In the genomic region with DNA sequence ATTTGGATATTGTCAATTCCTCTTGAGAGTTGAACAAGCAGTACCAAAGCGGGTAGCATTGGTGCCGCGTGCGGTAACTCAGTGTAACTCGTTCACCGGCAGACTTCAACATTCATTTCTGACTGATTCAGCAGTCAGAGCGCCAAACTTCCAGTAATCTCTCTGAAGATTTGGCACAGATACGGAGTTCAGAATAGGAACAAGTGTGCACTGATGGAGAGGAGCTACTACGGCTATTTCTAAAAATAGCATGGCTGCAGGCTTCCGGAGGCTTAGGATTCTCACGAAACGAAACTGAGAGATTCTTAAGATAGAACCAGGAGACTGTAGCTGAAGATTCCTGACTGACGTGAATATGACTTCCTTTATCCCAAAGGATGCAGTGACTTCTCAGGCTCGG, we compare ENCODE assay signal across 11 mouse cellular contexts.
DNase-seq lines count a peak whose midpoint lies in the region; ATAC-seq and TF ChIP-seq lines count a peak whose summit lies in the region.
"Had no signal": no experiment of that assay in that cellular context is flagged by ENCODE, and none has a peak within 500 bp of the region (broad histone marks: within the 10 kb centered on the region; RNA-seq: fewer than 3 reads in every experiment).

No protein-coding gene starts in this region.

- peak; percentile 22; the same call in 1 of the 2 replicates for TF ChIP-seq CTCF in layer of hippocampus, adult 2 months (conservative IDR thresholded peaks at IDR 0.05)
- no peak for TF ChIP-seq CTCF in stomach, postnatal 0 days (IDR thresholded peaks at IDR 0.05; ENCODE audit: low read depth)

- TF ChIP-seq EP300 in stomach, postnatal 0 days (optimal IDR thresholded peaks at IDR 0.05): no peak

- peak overlapping the region; percentile 44 for H3K4me3 ChIP-seq in heart, embryonic 10.5 days
- H3K4me3 ChIP-seq in midbrain, embryonic 16.5 days (ENCODE audit: low read depth, low read length): no peak overlapping the region
- no peak overlapping the region for H3K4me3 ChIP-seq in midbrain, embryonic 11.5 days (ENCODE audit: low read depth, low read length)
- peak overlapping the region; percentile 41 for H3K4me3 ChIP-seq in layer of hippocampus, adult 2 months
- no peak overlapping the region for H3K4me3 ChIP-seq in stomach, postnatal 0 days (ENCODE audit: low read depth, low read length)
- H3K4me3 ChIP-seq: limb, embryonic 15.5 days; stomach, embryonic 15.5 days had no signal

- DNase-seq in heart, embryonic 10.5 days (ENCODE audit: low spot score): no peak
- DNase-seq in heart, postnatal 4 days: no peak
- no peak for DNase-seq in midbrain, embryonic 11.5 days (ENCODE audit: low spot score, missing footprints)
- DNase-seq in layer of hippocampus, adult 2 months (ENCODE audit: low spot score in 2 of 2): peak in 1 of 2 experiments; percentile 45
- DNase-seq in stomach, postnatal 0 days (ENCODE audit: low spot score): no peak
- no peak for DNase-seq in ovary, postnatal 36 days (ENCODE audit: low spot score)
- DNase-seq: adrenal gland, postnatal 25 days; kidney, adult 8-10 months had no signal

- H3K9me3 ChIP-seq in heart, embryonic 10.5 days: no peaks in the 10 kb centered on the region
- H3K9me3 ChIP-seq in midbrain, embryonic 16.5 days (replicated peaks; ENCODE audit: control insufficient read depth, low read length, poor library complexity, severe bottlenecking): no peaks in the 10 kb centered on the region
- H3K9me3 ChIP-seq in midbrain, embryonic 11.5 days (ENCODE audit: control insufficient read depth, low read length): no peaks in the 10 kb centered on the region
- H3K9me3 ChIP-seq in stomach, postnatal 0 days (ENCODE audit: control insufficient read depth, low read length): no peaks in the 10 kb centered on the region
- H3K9me3 ChIP-seq: limb, embryonic 15.5 days; stomach, embryonic 15.5 days had no signal

- peaks cover 12% of the 10 kb centered on the region for H3K4me1 ChIP-seq in heart, embryonic 10.5 days
- H3K4me1 ChIP-seq in midbrain, embryonic 16.5 days (ENCODE audit: control insufficient read depth, insufficient read depth, low read length): peaks cover 17% of the 10 kb centered on the region
- peaks cover 5% of the 10 kb centered on the region; the same call in 1 of the 2 replicates for H3K4me1 ChIP-seq in midbrain, embryonic 11.5 days (ENCODE audit: control insufficient read depth, insufficient read depth, low read length)
- H3K4me1 ChIP-seq in stomach, postnatal 0 days (replicated peaks; ENCODE audit: control insufficient read depth, insufficient read depth): no peaks in the 10 kb centered on the region
- H3K4me1 ChIP-seq: limb, embryonic 15.5 days; stomach, embryonic 15.5 days had no signal

- 54% methylated on average over 14 of the region's 14 CpGs for WGBS in heart, embryonic 10.5 days
- WGBS in midbrain, embryonic 16.5 days: 75% methylated on average over 14 of the region's 14 CpGs
- 95% methylated on average over 14 of the region's 14 CpGs for WGBS in midbrain, embryonic 11.5 days
- WGBS in stomach, postnatal 0 days: 68% methylated on average over 14 of the region's 14 CpGs

- H3K4me2 ChIP-seq in midbrain, embryonic 16.5 days (ENCODE audit: low read length): peak overlapping the region; percentile 7
- H3K4me2 ChIP-seq in midbrain, embryonic 11.5 days: no peak overlapping the region
- 0 out of 2 replicates have a peak overlapping the region, but pooled peaks have one; percentile 1 for H3K4me2 ChIP-seq in stomach, postnatal 0 days (replicated peaks; ENCODE audit: low read depth)
- H3K4me2 ChIP-seq: limb, embryonic 15.5 days; stomach, embryonic 15.5 days had no signal

- no peaks in the 10 kb centered on the region for H3K27me3 ChIP-seq in heart, embryonic 10.5 days (ENCODE audit: insufficient read depth, poor library complexity, severe bottlenecking)
- H3K27me3 ChIP-seq in midbrain, embryonic 16.5 days (ENCODE audit: control insufficient read depth, insufficient read depth, low read depth, low read length): no peaks in the 10 kb centered on the region
- no peaks in the 10 kb centered on the region for H3K27me3 ChIP-seq in midbrain, embryonic 11.5 days (ENCODE audit: control insufficient read depth, insufficient read depth, low read length)
- no peaks in the 10 kb centered on the region for H3K27me3 ChIP-seq in stomach, postnatal 0 days (ENCODE audit: control insufficient read depth, insufficient read depth, low read length)
- H3K27me3 ChIP-seq: limb, embryonic 15.5 days; stomach, embryonic 15.5 days had no signal

- no peak overlapping the region for H3K9ac ChIP-seq in midbrain, embryonic 16.5 days (ENCODE audit: low read depth, low read length)
- no peak overlapping the region for H3K9ac ChIP-seq in midbrain, embryonic 11.5 days (ENCODE audit: low read length)
- H3K9ac ChIP-seq in stomach, postnatal 0 days (ENCODE audit: low read length): no peak overlapping the region
- H3K9ac ChIP-seq: limb, embryonic 15.5 days; stomach, embryonic 15.5 days had no signal

- H3K36me3 ChIP-seq in heart, embryonic 10.5 days: no peaks in the 10 kb centered on the region
- no peaks in the 10 kb centered on the region for H3K36me3 ChIP-seq in midbrain, embryonic 16.5 days (ENCODE audit: control insufficient read depth, insufficient read depth, low read length)
- no peaks in the 10 kb centered on the region for H3K36me3 ChIP-seq in midbrain, embryonic 11.5 days (ENCODE audit: control insufficient read depth, insufficient read depth, low read length)
- no peaks in the 10 kb centered on the region for H3K36me3 ChIP-seq in stomach, postnatal 0 days (ENCODE audit: control insufficient read depth, insufficient read depth, low read length)
- H3K36me3 ChIP-seq: limb, embryonic 15.5 days; stomach, embryonic 15.5 days had no signal

- ATAC-seq in midbrain, embryonic 16.5 days: no peak
- no peak for ATAC-seq in midbrain, embryonic 11.5 days (ENCODE audit: low FRiP score)
- no peak for ATAC-seq in stomach, postnatal 0 days (ENCODE audit: low FRiP score, low TSS enrichment)

- H3K27ac ChIP-seq in heart, embryonic 10.5 days: 0 out of 2 replicates have a peak overlapping the region, but pooled peaks have one; percentile 32
- no peak overlapping the region for H3K27ac ChIP-seq in midbrain, embryonic 16.5 days (ENCODE audit: low read length)
- H3K27ac ChIP-seq in midbrain, embryonic 11.5 days (ENCODE audit: low read depth, low read length): no peak overlapping the region
- no peak overlapping the region; the same call in 1 of the 2 replicates for H3K27ac ChIP-seq in layer of hippocampus, adult 2 months
- no peak overlapping the region for H3K27ac ChIP-seq in stomach, postnatal 0 days (replicated peaks)
- H3K27ac ChIP-seq: limb, embryonic 15.5 days; stomach, embryonic 15.5 days had no signal

Comparison
In these comparisons a context has a peak if more than half of its experiments do, and no peak if none do; other contexts are left out.
1. H3K4me3 ChIP-seq: peak in heart, embryonic 10.5 days (single experiment) and layer of hippocampus, adult 2 months (single experiment); none in midbrain, embryonic 16.5 days (single experiment), midbrain, embryonic 11.5 days (single experiment) and stomach, postnatal 0 days (single experiment).